Mouse (Mus musculus) ES-CJ7 (cell line): ENCODE measurements at regions not wholly inside any gene's neighbourhood (a gene's known extent, or its start where the extent isn't known, plus 50 kb on each side); places are given as distances from the start of the nearest gene placed in this dataset.
"Not testable (repeated sequence)": the region's sequence is repeated elsewhere in the genome, so short reads cannot be mapped to it uniquely, and the experiment has no call there.

Experiments
- DNase-seq: peaks from one replicate; pipeline ENCODE4 v3.0.0; 2011; ENCODE audit warnings: low read depth, low spot score

DNA sequence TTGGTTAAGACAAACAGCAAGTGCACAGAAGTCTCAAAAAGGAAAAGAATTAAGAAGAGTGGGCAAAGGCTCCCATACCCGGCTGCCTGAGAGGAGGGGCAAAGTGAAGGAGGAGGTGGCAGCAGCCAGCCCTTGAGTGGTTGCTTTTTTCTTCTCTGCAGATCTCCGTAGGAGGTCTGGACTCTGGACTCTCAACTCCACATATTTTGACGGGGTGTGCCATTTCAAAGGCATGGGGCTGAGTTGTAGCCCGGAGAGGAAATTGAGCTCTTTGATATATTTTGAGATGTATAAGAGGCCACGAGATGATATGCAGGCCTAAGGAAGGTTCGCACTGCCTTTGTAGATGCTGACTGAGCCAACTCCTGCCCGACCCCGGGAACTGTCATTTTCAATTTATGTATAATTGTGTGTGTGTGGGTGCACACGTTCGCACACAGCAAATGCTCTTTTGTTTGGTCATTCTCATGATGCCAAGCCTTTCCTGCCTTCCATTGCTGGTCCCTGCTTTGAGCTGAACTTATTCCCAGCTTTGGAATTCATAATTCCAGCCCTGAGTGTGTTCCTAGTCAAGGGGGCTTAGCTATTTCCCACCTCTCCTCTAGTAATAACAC lies 56.4 kb downstream of the Cxcr4 start:
- DNase-seq, result peak; percentile 30

GRCm38 (mm10) chr1:128532632-128533031 lies 59.5 kb downstream of the Cxcr4 start:
- DNase-seq, result no peak

- no peak for DNase-seq
Measured at GRCm38 (mm10) chr1:128529808-128530545, 62.1 kb downstream of the Cxcr4 start.

- no peak for DNase-seq
Measured at GRCm38 (mm10) chr1:128519234-128519633, 72.9 kb downstream of the Cxcr4 start.

DNA sequence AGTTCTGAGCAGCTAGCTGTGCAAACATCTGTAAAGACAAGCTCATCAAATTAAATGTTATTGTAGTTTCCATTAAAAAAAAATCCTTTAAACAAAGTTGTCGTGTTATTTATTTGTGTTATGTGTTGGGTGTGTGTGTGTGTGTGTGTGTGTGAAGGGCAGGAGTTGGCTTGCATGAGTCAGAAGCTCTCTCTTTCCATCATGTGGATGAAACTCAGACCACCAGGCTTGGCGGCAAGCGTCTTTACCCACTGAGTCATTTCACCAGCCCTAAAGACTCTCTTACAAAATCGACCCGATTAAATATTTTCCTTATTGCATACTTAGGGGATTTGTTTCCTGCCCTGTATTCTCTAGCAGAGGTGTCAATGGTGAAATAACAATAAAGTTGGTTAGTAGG lies 73.6 kb downstream of the Cxcr4 start:
- DNase-seq, result no peak

GRCm38 (mm10) chr1:128517351-128517750 lies 74.7 kb downstream of the Cxcr4 start:
- no peak for DNase-seq

DNA sequence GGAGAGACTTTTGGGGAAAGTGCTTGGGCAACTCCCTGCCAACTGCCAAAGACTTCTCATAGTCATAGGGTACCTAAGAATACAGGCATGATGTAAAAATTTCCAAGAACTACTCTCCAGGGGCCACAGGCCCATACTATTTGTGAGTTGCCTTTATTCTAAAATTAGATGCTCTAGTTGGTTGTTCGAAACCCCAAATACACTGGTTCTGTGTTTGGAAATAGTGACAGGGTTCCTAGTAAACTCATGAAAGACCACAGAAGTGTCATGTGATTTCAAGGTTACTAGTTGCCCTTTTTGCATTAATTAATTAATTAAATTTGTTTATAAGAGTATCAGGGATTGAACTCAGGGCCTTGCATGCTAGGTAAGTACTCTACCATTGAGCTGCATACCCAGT lies 77.8 kb downstream of the Cxcr4 start:
- DNase-seq, result no peak

DNA sequence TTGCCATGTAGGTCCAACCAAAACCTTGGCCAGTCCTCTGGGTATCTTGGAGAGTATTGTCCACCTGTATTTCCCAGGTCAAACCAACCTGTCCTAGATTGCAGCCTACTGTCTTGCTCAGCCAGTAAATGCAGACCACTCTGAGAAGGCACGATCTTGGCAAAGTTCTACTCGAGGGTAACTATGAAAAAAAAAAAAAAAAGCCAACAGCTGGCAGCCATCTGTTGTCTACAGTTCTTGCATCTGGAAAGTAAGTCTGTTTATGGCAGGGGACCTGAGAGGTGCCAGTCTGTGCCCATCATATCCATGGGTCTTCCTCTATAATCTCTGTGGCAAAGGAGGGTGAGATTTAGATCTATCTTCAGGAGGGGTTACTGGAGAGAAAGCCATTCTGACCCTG lies 78.2 kb downstream of the Cxcr4 start:
- DNase-seq, result no peak

DNA sequence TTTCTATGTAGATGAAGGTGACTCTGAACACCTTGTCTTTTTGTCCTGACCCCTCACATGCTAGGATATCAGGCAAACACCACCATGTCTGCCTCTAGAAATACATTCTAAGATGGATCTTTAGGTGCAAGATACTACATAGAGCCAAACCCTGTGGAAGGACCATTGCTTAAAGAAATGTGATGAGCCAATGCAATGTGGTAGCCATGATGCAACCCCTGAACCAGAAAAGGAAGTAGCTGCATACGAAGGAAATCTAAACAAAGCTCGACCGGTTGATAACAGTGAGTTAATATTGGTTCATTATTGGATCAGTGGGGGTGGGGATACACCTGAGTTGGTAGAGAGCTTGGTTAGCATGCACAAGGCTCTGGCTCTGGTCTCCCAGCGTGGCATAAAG lies 78.9 kb downstream of the Cxcr4 start:
- no peak for DNase-seq

- no peak for DNase-seq
Measured at GRCm38 (mm10) chr1:128508816-128509461, 83.2 kb downstream of the Cxcr4 start.

DNA sequence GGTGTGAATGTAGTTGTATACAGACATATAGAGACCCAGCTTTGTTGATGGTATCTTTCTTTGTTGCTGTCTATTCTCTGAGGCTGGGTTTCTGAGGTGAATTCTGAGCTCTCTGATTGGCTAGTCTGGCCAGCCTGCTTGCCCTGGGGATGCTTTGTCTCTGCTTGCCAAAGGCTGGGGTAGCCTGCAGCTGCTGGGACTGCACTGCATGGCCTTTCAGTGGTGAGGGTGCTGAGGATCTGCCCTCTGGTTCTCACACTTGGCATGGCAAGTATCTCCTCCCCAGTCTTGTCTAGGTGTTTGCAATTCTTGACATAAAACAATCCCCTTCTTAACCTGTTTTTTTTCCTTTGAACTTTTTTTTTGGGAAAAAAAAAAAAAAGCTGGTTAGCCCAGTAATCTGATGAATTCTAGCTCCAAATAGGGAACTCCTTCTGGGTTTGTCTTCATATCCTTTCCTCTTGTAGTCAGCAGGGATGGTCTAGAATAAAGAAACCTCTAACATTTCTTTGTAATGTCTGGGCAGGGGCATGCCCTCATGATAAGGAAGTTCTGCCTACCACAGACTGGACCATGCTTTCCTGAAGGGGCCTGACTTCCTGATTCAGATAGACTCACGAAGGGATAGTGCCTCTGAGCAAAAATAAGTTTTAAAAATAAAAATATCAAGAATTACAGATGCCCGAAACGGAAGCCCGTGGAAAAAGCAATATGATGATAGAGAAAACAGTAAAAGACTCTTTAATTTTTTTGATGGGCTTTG lies 85.4 kb downstream of the Cxcr4 start:
- no peak for DNase-seq

DNA sequence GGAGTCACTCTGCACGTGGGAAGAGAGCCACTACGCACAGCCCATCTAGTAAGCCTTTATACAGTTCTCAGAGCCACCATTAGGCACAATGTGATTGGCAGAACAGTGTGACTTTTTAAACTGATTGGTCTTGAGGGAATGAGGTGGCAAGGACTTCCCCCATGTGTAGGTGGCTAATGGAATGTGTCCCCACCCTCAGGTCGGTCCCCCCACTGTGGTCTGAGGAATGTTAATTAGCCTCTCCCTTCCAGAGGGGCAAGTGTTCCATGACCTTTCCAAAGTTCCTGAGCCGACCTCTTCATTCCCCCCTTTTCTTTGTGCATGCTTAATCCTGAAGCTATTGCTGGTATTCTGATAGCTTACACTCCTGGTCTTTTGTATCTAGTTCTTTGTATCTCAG lies 87.2 kb upstream of the Dars start:
- peak; percentile 77 for DNase-seq

- no peak for DNase-seq
Measured at GRCm38 (mm10) chr1:128498042-128498772, 81.0 kb upstream of the Dars start.

- DNase-seq, result no peak
Measured at GRCm38 (mm10) chr1:128492251-128492650, 75.1 kb upstream of the Dars start.

DNA sequence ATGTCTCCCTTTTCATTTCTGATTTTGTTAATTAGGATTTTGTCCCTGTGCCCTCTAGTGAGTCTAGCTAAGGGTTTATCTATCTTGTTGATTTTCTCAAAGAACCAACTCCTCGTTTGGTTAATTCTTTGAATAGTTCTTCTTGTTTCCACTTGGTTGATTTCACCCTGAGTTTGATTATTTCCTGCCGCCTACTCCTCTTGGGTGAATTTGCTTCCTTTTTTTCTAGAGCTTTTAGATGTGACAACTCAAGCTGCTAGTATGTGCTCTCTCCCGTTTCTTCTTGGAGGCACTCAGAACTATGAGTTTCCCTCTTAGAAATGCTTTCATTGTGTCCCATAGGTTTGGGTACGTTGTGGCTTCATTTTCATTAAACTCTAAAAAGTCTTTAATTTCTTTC lies 70.0 kb upstream of the Dars start:
- not testable (repeated sequence) for DNase-seq

GRCm38 (mm10) chr1:128478376-128478775 lies 61.2 kb upstream of the Dars start:
- DNase-seq, result no peak

- no peak for DNase-seq
Measured at GRCm38 (mm10) chr1:128477653-128478052, 60.5 kb upstream of the Dars start.

DNA sequence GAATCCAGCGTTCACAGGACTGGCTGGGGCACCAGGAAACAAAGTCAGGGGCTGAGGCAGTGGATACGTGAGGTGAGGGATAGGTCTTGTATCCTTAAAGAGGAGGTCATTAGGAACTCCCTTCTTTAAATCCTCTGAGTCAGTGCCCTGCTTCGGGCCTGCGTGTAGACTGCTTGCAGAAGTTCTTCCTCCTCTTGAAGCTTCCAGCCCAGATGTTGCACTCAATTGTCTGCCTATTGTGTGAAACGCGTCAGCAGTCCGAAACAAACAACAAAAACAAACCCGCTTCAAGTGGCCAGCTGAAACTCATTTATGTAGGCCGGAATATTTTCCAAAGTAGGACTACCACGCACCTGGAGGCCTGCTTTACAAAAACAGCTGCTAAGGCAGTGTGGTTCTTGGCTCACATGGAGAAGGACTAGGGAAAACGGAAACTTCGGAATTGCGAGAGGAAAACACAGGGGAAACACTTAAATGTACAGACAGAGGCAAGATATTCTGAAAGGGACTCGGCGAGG lies 55.6 kb upstream of the Dars start:
- DNase-seq, result no peak

DNA sequence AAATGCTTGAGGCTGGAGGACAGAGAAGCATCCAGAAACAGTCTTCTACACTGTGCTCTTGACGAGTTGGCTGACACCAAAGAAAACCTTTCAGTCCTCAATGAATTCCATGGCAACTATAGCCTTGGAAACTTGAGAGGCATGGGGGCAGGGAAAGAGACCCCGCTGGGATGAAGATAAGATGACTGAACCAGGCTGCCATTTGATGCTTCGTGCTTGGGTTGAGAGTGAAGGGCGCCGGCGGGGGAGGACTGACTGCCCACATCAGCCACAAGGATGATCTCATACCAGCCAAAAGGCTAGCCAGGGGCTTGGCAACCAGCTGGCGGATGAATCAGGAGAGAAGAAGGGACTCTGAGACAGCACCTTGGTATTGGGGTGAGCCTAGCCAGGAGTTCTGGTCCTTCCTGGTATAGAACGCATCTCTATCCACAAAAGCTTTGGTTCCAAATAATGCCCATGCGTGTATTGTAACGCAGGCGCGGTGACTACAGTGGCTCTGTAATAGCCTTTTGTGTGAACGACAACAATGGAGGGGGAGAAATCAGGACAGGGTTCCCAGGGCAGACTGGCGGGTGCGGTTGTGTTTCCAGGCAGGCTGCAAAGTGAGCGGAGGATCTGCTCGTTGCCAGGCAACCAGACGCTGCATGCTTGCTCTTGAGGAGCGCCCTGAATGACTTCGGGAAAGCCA lies 55.0 kb upstream of the Dars start:
- peak; percentile 89 for DNase-seq

DNA sequence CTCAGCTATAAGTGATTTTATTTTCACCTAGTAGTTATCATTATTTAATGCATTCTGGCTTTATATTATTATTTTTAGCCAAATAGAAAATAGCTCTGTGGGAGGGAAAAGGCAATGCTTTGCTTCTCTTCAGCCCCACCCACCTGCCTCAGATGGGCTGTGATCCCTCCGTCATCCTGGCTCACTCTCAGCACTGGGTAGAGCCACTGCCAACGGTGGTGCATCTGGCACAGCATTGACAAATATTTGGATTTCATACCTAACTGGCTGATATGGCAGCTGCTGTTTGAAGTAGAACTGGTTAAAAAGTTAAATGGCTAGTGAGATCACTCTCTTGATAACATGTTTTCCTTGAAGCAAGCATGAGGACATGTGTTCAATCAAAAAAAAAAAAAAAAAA lies 53.6 kb upstream of the Dars start:
- DNase-seq, result no peak

GRCm38 (mm10) chr1:128469054-128469453 lies 51.9 kb upstream of the Dars start:
- no peak for DNase-seq
